Mouse (Mus musculus): ENCODE measurements around the gene Rai1. TPM values are rescaled to one million over a fixed set of nuclear protein-coding genes. Genes with fewer than 3 reads are reported as not detected.
A peak's percentile ranks its signal among the peaks of the same experiment; 100 is the strongest.

The Rai1 gene
- polyA plus RNA-seq, 1 experiment from 2014 or later = 34.4 TPM

GRCm38 (mm10) chr11:60160454-60161114, 55.8 kb downstream of the Rai1 start:
- Histone ChIP-seq H3K27ac (ENCODE audit: low read depth, low read length) (no peak overlapping the region), H3K36me3 (ENCODE audit: control insufficient read depth, insufficient read depth, low read length) (peaks cover 16% of the 10 kb centered on the region), H3K9me3 (ENCODE audit: control insufficient read depth, low read length) (no peaks in the 10 kb centered on the region), H3K9ac (ENCODE audit: low read depth, low read length) (no peak overlapping the region; the same call in 1 of the 2 replicates), H3K4me3 (ENCODE audit: low read length) (no peak overlapping the region), H3K4me2 (replicated peaks; ENCODE audit: low read depth, low read length) (no peak overlapping the region), H3K4me1 (ENCODE audit: control insufficient read depth, insufficient read depth, low read length) (peaks cover 27% of the 10 kb centered on the region), H3K27me3 (ENCODE audit: control insufficient read depth, insufficient read depth, low read length) (no peaks in the 10 kb centered on the region)
- ATAC-seq (ENCODE audit: low FRiP score, low TSS enrichment) = no peak
- WGBS = 70% methylated on average over 3 of the region's 3 CpGs

- Histone ChIP-seq H3K9ac (ENCODE audit: low read depth, low read length) (no peak overlapping the region), H3K27me3 (ENCODE audit: control insufficient read depth, insufficient read depth, low read length) (no peaks in the 10 kb centered on the region), H3K4me3 (ENCODE audit: low read length) (no peak overlapping the region), H3K36me3 (ENCODE audit: control insufficient read depth, insufficient read depth, low read length) (peaks cover 16% of the 10 kb centered on the region), H3K4me1 (ENCODE audit: control insufficient read depth, insufficient read depth, low read length) (peaks cover 27% of the 10 kb centered on the region), H3K4me2 (replicated peaks; ENCODE audit: low read depth, low read length) (no peak overlapping the region), H3K9me3 (ENCODE audit: control insufficient read depth, low read length) (no peaks in the 10 kb centered on the region), H3K27ac (ENCODE audit: low read depth, low read length) (no peak overlapping the region)
- no peak for ATAC-seq (ENCODE audit: low FRiP score, low TSS enrichment)
- WGBS = 77% methylated on average over 9 of the region's 9 CpGs
Measured at GRCm38 (mm10) chr11:60161146-60161874, 56.5 kb downstream of the Rai1 start.

DNA sequence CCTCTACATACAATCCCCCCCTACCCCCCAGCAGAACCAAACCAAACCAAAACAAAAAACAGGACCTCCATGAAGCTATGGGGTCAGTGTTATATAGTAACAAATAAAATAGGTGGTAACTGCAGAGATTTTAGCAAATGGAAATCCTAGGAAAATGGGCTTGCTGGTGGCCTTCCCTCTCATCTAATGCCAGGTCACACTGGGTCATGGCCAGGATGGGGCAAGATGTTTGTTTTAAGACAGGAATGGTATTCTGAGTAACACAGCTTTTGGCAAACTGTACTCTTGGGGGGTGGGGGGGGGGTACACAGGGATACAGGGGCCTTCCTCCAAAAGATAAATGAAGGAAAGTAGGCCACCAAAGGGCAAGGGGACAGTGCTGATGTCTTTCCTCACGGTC, 57.7 kb downstream of the Rai1 start:
- Histone ChIP-seq H3K27me3 (ENCODE audit: control insufficient read depth, insufficient read depth, low read length) (no peaks in the 10 kb centered on the region), H3K4me2 (replicated peaks; ENCODE audit: low read depth, low read length) (no peak overlapping the region), H3K9me3 (ENCODE audit: control insufficient read depth, low read length) (no peaks in the 10 kb centered on the region), H3K9ac (ENCODE audit: low read depth, low read length) (no peak overlapping the region), H3K27ac (ENCODE audit: low read depth, low read length) (no peak overlapping the region), H3K4me1 (ENCODE audit: control insufficient read depth, insufficient read depth, low read length) (peaks cover 30% of the 10 kb centered on the region), H3K36me3 (ENCODE audit: control insufficient read depth, insufficient read depth, low read length) (peaks cover 9% of the 10 kb centered on the region), H3K4me3 (ENCODE audit: low read length) (no peak overlapping the region)
- WGBS = 77% methylated on average over 1 of the region's 1 CpGs
- no peak for ATAC-seq (ENCODE audit: low FRiP score, low TSS enrichment)

- no peak overlapping the region for H3K27ac ChIP-seq (ENCODE audit: low read depth, low read length)
- peaks cover 38% of the 10 kb centered on the region for H3K4me1 ChIP-seq (ENCODE audit: control insufficient read depth, insufficient read depth, low read length)
- H3K36me3 ChIP-seq (ENCODE audit: control insufficient read depth, insufficient read depth, low read length) = peaks cover 7% of the 10 kb centered on the region
- no peak overlapping the region for H3K9ac ChIP-seq (ENCODE audit: low read depth, low read length)
- no peaks in the 10 kb centered on the region for H3K27me3 ChIP-seq (ENCODE audit: control insufficient read depth, insufficient read depth, low read length)
- WGBS = 89% methylated on average over 4 of the region's 4 CpGs
- no peak for ATAC-seq (ENCODE audit: low FRiP score, low TSS enrichment)
- H3K9me3 ChIP-seq (ENCODE audit: control insufficient read depth, low read length) = no peaks in the 10 kb centered on the region
- H3K4me3 ChIP-seq (ENCODE audit: low read length) = no peak overlapping the region
- no peak overlapping the region for H3K4me2 ChIP-seq (replicated peaks; ENCODE audit: low read depth, low read length)
Measured at GRCm38 (mm10) chr11:60163362-60163761, 58.5 kb downstream of the Rai1 start.

DNA sequence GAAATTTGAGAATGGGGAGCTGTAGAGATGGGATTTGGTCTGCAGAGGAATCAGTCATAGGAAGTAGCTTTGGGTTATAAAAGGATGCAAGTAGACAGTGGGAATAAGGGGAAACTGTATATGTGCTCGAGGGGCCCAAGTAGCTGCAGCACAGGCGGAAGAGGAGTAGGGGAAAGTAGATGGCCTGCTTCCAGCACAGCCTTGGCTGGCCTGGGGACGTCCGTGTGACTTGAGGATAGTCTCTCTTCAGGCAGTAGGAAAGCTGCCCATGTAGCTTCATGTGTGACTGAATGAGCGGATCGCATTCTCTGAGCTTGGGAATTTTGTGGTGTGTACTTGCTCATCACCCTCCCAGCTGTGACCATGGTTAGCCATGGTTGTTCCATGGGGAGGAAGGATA, 59.6 kb downstream of the Rai1 start:
- no peak for ATAC-seq (ENCODE audit: low FRiP score, low TSS enrichment)

DNA sequence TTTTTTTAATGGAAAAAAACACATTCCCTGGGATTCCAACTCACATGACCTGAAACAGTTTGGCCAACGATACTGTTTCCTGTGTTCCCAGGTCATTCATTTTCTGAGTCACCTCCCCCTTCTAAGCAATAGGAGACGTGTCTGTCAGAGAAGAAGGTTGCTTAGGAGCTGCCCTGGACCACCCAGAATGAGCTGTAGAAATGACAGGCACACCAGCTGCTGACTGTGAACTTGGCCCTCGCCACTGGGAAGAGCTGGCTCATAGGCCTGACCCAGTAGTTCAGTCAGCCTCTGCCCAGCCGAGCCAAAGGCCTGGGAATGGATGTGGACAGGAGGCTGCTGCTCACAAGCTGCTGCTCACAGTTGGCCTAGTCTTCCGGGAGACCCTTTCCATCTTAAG, 60.3 kb downstream of the Rai1 start:
- Histone ChIP-seq H3K9me3 (ENCODE audit: control insufficient read depth, low read length) (no peaks in the 10 kb centered on the region), H3K4me1 (ENCODE audit: control insufficient read depth, insufficient read depth, low read length) (peaks cover 49% of the 10 kb centered on the region), H3K4me2 (replicated peaks; ENCODE audit: low read depth, low read length) (no peak overlapping the region), H3K27me3 (ENCODE audit: control insufficient read depth, insufficient read depth, low read length) (no peaks in the 10 kb centered on the region), H3K4me3 (ENCODE audit: low read length) (no peak overlapping the region), H3K36me3 (ENCODE audit: control insufficient read depth, insufficient read depth, low read length) (peaks cover 3% of the 10 kb centered on the region), H3K27ac (ENCODE audit: low read depth, low read length) (no peak overlapping the region; the same call in 1 of the 2 replicates), H3K9ac (ENCODE audit: low read depth, low read length) (no peak overlapping the region)
- WGBS = 28% methylated on average over 5 of the region's 5 CpGs
- ATAC-seq (ENCODE audit: low FRiP score, low TSS enrichment) = peak; percentile 63

More for the DNA sequence above, 59.6 kb downstream of the Rai1 start:
- 65% methylated on average over 6 of the region's 6 CpGs for WGBS
- H3K27me3 ChIP-seq (ENCODE audit: control insufficient read depth, insufficient read depth, low read length) = no peaks in the 10 kb centered on the region
- peaks cover 7% of the 10 kb centered on the region for H3K36me3 ChIP-seq (ENCODE audit: control insufficient read depth, insufficient read depth, low read length)
- H3K9ac ChIP-seq (ENCODE audit: low read depth, low read length) = no peak overlapping the region
- peak overlapping the region; percentile 39; the same call in 1 of the 2 replicates for H3K27ac ChIP-seq (ENCODE audit: low read depth, low read length)
- H3K4me3 ChIP-seq (ENCODE audit: low read length) = no peak overlapping the region
- no peaks in the 10 kb centered on the region for H3K9me3 ChIP-seq (ENCODE audit: control insufficient read depth, low read length)
- no peak overlapping the region for H3K4me2 ChIP-seq (replicated peaks; ENCODE audit: low read depth, low read length)
- peaks cover 49% of the 10 kb centered on the region for H3K4me1 ChIP-seq (ENCODE audit: control insufficient read depth, insufficient read depth, low read length)

GRCm38 (mm10) chr11:60168780-60169179, 64.0 kb downstream of the Rai1 start:
- no peak for ATAC-seq (ENCODE audit: low FRiP score, low TSS enrichment)
- Histone ChIP-seq H3K27ac (ENCODE audit: low read depth, low read length) (peak overlapping the region; percentile 48; the same call in 1 of the 2 replicates), H3K4me1 (ENCODE audit: control insufficient read depth, insufficient read depth, low read length) (peaks cover 48% of the 10 kb centered on the region), H3K36me3 (ENCODE audit: control insufficient read depth, insufficient read depth, low read length) (peaks cover 4% of the 10 kb centered on the region; the same call in 1 of the 2 replicates), H3K9ac (ENCODE audit: low read depth, low read length) (no peak overlapping the region), H3K27me3 (ENCODE audit: control insufficient read depth, insufficient read depth, low read length) (no peaks in the 10 kb centered on the region), H3K9me3 (ENCODE audit: control insufficient read depth, low read length) (no peaks in the 10 kb centered on the region), H3K4me3 (ENCODE audit: low read length) (no peak overlapping the region), H3K4me2 (replicated peaks; ENCODE audit: low read depth, low read length) (no peak overlapping the region)
- 18% methylated on average over 9 of the region's 9 CpGs for WGBS

- Histone ChIP-seq H3K9ac (ENCODE audit: low read depth, low read length) (no peak overlapping the region), H3K9me3 (ENCODE audit: control insufficient read depth, low read length) (no peaks in the 10 kb centered on the region), H3K4me2 (replicated peaks; ENCODE audit: low read depth, low read length) (no peak overlapping the region), H3K27ac (ENCODE audit: low read depth, low read length) (no peak overlapping the region), H3K27me3 (ENCODE audit: control insufficient read depth, insufficient read depth, low read length) (no peaks in the 10 kb centered on the region), H3K4me3 (ENCODE audit: low read length) (no peak overlapping the region), H3K4me1 (ENCODE audit: control insufficient read depth, insufficient read depth, low read length) (peaks cover 48% of the 10 kb centered on the region), H3K36me3 (ENCODE audit: control insufficient read depth, insufficient read depth, low read length) (peaks cover 4% of the 10 kb centered on the region; the same call in 1 of the 2 replicates)
- 87% methylated on average over 3 of the region's 3 CpGs for WGBS
- no peak for ATAC-seq (ENCODE audit: low FRiP score, low TSS enrichment)
Measured at GRCm38 (mm10) chr11:60172074-60172473, 67.3 kb downstream of the Rai1 start.

GRCm38 (mm10) chr11:60173606-60174184, 68.9 kb downstream of the Rai1 start:
- Histone ChIP-seq H3K4me3 (ENCODE audit: low read length) (no peak overlapping the region), H3K36me3 (ENCODE audit: control insufficient read depth, insufficient read depth, low read length) (peaks cover 4% of the 10 kb centered on the region; the same call in 1 of the 2 replicates), H3K9me3 (ENCODE audit: control insufficient read depth, low read length) (no peaks in the 10 kb centered on the region), H3K4me2 (replicated peaks; ENCODE audit: low read depth, low read length) (no peak overlapping the region), H3K27ac (ENCODE audit: low read depth, low read length) (no peak overlapping the region), H3K4me1 (ENCODE audit: control insufficient read depth, insufficient read depth, low read length) (peaks cover 50% of the 10 kb centered on the region), H3K9ac (ENCODE audit: low read depth, low read length) (no peak overlapping the region), H3K27me3 (ENCODE audit: control insufficient read depth, insufficient read depth, low read length) (no peaks in the 10 kb centered on the region)
- ATAC-seq (ENCODE audit: low FRiP score, low TSS enrichment) = no peak
- 45% methylated on average over 10 of the region's 10 CpGs for WGBS

All from kidney, embryonic 14.5 days (tissue).